Mouse (Mus musculus): ENCODE results near the gene Itga7.
"Not testable (repeated sequence)": the region's sequence is repeated elsewhere in the genome, so short reads cannot be mapped to it uniquely, and the experiment has no call there.

Itga7 gene

GRCm38 (mm10) chr10:128935826-128936440 lies 2.3 kb downstream of the Itga7 start:
- no peak for DNase-seq

DNA sequence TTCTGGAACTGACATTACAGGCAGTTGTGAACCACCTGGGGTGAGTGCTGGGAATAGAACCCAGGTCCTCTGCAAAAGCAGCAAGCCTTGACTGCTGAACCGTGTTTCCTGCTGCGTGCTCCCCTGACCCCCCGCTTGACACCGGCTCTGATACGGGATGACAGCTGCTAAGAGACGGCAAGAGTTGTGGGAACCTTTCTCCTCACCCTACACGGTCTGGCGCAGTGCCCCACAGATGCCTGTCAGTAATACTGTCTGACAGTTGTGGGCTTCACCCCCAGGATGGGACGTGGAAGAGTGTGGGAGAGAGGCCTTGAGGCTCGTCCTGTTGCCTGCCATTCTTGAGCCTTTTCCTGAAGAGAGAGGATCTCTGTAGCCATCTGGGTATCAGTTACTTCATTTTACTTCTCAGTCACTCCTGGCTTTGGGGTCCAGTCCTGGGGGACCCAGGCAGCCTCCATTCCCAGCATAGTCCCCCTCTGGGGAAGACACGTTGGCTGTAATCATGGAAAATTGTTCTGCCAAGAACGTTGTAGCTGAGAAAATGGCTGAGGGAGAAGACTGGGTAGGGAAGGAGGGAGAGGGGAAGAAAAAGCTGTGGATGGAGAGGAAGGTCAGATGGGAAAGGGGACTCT lies 4.3 kb downstream of the Itga7 start:
- no peak for DNase-seq

- DNase-seq, result peak; percentile 94
Measured at GRCm38 (mm10) chr10:128938457-128938856, 4.8 kb downstream of the Itga7 start.

GRCm38 (mm10) chr10:128938974-128939373 lies 5.4 kb downstream of the Itga7 start:
- peak; percentile 62 to 66 for DNase-seq

DNA sequence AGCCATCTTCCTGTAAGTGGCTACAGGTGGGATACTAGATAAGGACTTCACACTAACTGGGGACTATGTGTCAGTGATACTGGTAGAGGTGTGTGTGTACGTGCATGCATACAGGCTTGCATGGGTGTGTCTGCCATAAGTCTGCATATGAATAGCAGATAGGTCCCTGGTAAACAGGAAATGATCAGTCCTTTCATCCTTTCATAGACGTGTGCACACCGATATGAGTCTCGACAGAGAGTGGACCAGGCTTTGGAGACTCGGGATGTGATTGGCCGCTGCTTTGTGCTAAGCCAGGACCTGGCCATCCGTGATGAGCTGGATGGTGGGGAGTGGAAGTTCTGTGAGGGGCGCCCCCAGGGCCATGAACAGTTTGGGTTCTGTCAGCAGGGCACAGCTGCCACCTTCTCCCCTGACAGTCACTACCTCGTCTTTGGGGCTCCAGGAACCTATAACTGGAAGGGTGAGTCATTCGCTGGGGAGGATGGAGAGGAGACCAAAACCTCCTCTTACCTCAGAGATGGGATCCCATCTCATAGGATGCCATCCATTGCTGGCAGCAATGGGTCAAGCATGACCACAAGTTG lies 7.0 kb downstream of the Itga7 start:
- no peak for DNase-seq

- DNase-seq, result peak; percentile 66 to 82
Measured at GRCm38 (mm10) chr10:128945675-128946074, 12.1 kb downstream of the Itga7 start.

- DNase-seq, result no peak
Measured at GRCm38 (mm10) chr10:128947496-128947895, 13.9 kb downstream of the Itga7 start.

DNA sequence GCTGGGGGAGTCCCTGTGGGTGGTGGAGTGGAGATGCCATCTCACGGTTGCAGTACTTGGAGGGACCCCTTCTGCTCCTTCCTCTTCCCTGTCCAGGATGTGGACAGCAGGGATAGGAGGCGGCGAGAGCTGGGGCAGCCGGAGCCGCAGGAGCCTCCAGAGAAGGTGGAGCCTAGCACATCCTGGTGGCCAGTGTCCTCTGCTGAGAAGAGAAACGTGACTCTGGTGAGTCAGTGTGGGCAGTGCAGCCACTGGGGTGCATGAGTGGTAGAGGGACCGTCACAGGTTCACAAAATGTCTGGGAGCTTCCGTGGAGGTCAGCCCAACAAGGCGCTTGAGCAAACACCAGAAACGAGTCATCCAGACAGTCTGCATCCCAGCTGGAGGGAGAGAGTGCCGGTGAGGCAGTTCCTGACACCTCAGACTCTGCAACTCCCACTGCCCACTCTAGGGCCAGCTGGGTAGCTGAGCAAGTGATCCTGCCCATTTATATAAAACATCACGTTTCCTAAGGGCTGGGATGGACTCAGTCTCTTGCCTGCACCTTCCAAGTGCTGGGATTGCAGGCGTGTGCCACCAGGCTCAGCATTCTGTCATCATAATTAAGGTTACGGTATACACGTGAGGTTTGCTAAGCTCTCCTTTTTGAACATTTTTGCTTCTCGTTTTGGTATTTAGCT lies 16.7 kb downstream of the Itga7 start:
- no peak for DNase-seq

GRCm38 (mm10) chr10:128958340-128958739 lies 24.7 kb downstream of the Itga7 start:
- peak; percentile 51 for DNase-seq

DNA sequence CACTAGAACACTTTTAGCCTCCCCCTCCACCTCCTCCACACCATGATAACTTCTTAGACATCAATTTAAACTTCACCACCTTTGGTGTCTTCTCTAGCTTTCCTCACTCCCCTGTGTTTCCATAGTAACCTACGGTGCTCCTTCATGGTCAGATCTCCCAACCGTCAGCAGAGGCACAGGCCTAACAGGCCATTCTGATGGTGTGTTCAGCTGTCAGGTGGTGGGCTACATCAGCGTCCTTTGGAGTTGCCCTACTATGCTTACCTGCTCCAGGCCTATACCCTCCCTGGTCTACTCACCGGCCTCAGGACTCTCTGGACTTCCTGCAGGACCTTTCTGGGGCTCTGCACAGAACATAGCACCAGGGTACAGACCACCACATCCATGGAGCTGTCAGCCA lies 26.5 kb downstream of the Itga7 start:
- DNase-seq, result no peak

DNA sequence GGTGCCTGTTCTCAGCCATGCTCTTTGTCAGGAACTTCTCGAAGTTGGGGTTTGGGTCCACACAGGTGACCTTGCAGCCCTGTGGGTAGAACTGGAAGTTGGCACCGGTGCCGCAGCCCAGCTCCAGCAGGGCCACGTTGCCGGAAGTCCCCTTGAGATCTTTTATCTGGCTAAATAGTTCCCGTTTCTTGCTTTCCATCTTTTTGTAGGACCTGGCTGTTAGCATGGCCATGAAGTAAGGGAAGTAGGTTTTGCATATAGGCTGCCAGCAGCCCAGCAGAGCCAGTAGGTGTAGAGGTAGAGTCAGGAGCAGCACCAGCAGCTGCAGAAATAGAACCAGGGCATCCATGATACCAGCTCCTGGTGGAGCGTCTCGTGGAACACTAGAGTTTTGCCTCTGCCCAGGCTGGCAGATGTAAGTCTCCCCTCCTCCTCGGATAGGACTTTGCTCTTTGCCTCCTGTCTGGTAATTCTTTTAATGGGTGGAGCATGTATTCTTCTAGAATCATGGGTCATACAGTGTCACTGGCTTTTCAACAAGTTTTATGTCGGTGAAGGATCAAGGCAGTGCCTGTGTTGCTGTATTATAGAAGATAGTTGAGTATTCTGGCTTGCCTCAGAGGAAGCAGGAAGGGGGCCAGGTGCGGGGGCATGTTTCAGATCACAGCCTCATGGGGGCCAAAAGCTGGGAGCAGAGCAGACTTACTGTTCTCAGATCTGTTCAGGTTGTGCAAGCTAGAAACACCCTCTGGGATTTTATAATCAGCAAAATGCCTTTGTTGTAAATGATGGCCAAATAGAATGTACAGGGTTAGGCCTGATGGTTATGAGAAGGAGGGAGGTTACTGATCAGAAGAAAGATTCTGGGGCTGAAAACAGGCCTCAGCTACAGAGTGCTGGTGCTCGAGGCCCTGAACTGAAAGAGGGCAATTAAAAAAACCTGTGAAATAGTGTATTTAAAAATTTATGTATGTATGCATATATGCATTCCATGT lies 27.3 kb downstream of the Itga7 start, which contains the start of gene Mettl7b:
Gene Mettl7b (minus strand): TSS at position 399 of the 995 bp plus-strand sequence.
- DNase-seq, result peak; percentile 75 to 82

DNA sequence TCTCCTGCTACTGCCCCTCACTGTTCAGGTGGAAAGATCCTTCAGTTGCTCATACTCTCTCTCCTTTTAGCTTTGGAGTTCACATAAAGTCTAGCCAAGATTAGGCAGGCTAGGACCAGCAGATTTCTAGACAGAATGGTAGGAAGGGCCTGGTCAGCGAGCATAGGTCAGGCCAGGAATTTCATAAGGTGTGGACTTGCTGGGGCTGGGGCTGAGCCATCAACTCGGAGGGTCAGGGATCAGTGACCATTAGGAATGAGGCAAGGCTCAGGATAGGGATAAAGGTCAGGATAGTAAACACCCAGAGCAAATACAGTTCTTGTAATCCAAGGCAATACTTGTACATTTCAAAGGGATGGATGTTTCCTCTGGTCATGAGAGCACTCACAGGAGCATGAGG lies 31.3 kb downstream of the Itga7 start:
- peak; percentile 69 to 85 for DNase-seq

DNA sequence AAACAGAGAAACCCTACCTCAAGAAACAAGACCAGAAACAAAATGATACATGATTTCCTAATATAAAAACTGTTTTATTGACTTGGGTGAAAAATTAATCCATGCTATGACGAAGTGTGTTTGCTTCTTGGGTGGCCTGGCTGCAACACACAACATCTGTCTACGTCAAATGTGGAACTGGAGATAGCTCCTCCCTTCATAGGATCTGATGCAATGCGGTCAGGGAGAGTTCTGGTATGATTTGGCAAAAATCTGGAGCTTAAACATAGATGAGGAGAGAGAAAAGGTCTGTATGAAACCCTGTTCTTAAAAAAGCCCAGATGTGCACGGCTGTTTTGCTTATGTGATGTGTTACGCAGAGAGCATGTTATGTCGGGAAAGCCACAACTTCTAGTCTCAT lies 32.3 kb downstream of the Itga7 start:
- no peak for DNase-seq

GRCm38 (mm10) chr10:128968341-128968749 lies 34.7 kb downstream of the Itga7 start:
- DNase-seq, result no peak

GRCm38 (mm10) chr10:128970740-128971250 lies 37.2 kb downstream of the Itga7 start:
- DNase-seq, result no peak

- DNase-seq, result no peak
Measured at GRCm38 (mm10) chr10:128972841-128973240, 39.2 kb downstream of the Itga7 start.

GRCm38 (mm10) chr10:128976395-128976794 lies 42.8 kb downstream of the Itga7 start:
- DNase-seq, result no peak

- DNase-seq, result peak; percentile 57 to 59
Measured at GRCm38 (mm10) chr10:128977522-128978114, 44.0 kb downstream of the Itga7 start.

GRCm38 (mm10) chr10:128980644-128981365 lies 47.2 kb downstream of the Itga7 start:
- DNase-seq, result no peak

DNA sequence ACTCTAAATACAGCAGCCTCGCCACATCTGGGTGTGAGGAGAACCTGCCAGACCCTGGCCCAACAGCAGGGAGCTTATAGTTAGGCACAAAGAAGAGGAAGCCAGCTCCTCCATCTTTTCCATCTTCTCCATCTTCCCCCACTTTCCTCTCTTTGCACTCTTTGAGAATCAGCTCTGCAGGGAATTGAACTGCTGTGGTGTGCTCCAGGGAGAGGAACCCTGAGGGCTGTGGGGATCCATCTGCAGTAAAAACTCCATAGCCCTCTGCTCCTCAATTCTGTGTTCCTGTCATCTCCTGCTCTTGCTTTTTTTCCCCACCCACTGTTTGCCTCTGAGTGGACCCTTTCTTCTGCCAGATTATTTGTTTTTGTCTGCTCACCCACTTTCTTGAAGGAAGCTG lies 55.5 kb downstream of the Itga7 start, which contains the start of gene Olfr9:
Gene Olfr9 (plus strand): TSS at position 301 of the 400 bp plus-strand sequence.
- not testable (repeated sequence) for DNase-seq
